Mouse (Mus musculus) limb, embryonic 15.5 days (tissue): ENCODE data around the gene Hist2h2bb. TPM values are rescaled to one million over a fixed set of nuclear protein-coding genes. Genes with fewer than 3 reads are reported as not detected.
"Not testable (repeated sequence)": the region's sequence is repeated elsewhere in the genome, so short reads cannot be mapped to it uniquely, and the experiment has no call there.

Source experiments
- ATAC-seq: fragments of 200-750 bp; cut with Nextera tagmentation; 2 replicates; pipeline ENCODE4 v1.8.0; 2017; ENCODE audit warnings: low read depth, moderate TSS enrichment; ENCODE audit not compliant: insufficient number of reproducible peaks, low FRiP score, low TSS enrichment
- H3K27ac ChIP-seq: fragments of 300-500 bp; sonication (generic); 2 replicates; pipeline ENCODE4 v1.5.1; 2015; ENCODE audit warnings: moderate library complexity, mild to moderate bottlenecking, inconsistent platforms
- H3K27me3 ChIP-seq: fragments of 300-500 bp; sonication (generic); 2 replicates; pipeline ENCODE4 v1.6.1; 2015; ENCODE audit warnings: inconsistent platforms
- H3K36me3 ChIP-seq: fragments of 300-500 bp; sonication (generic); 2 replicates; pipeline ENCODE4 v1.6.1; 2015; ENCODE audit warnings: inconsistent platforms
- H3K4me1 ChIP-seq: fragments of 300-500 bp; sonication (generic); 2 replicates; pipeline ENCODE4 v1.6.1; 2015; ENCODE audit warnings: inconsistent platforms
- H3K4me2 ChIP-seq: fragments of 300-500 bp; sonication (generic); 2 replicates; pipeline ENCODE4 v1.6.1; 2015; ENCODE audit warnings: mild to moderate bottlenecking, inconsistent platforms
- H3K4me3 ChIP-seq: fragments of 300-500 bp; sonication (generic); 2 replicates; pipeline ENCODE4 v1.5.1; 2015; ENCODE audit warnings: mild to moderate bottlenecking, inconsistent platforms
- H3K9ac ChIP-seq: fragments of 300-500 bp; sonication (generic); 2 replicates; pipeline ENCODE4 v1.6.1; 2015; ENCODE audit warnings: inconsistent platforms
- H3K9me3 ChIP-seq: fragments of 300-500 bp; sonication (generic); 2 replicates; pipeline ENCODE4 v1.6.1; 2016; ENCODE audit warnings: inconsistent platforms
- WGBS: fragments of 180-500 bp; shearing (Covaris S2); methylation state at CpG from one replicate; pipeline ENCODE4 v1.1.7; 2015; 5-methylcytosine and 5-hydroxymethylcytosine counted together
- polyA plus RNA-seq: library from polyadenylated mRNA; unstranded; fragments of >200 nt; fragmentation: Nextera tagmentation; extraction: Ambion mirVana; gene quantifications from 2 replicates; pipeline ENCODE4 v1.2.1, GENCODE M21; 2015

Gene Hist2h2bb
- polyA plus RNA-seq, 1 experiment from 2014 or later, result 10.7 TPM

GRCm38 (mm10) chr3:96268776-96269378 lies 675 bp upstream of the Hist2h2bb start:
- peak overlapping the region; percentile 96 for H3K27ac ChIP-seq
- 0 out of 2 replicates have a peak overlapping the region, but pooled peaks have one; percentile 20 for H3K9ac ChIP-seq
- H3K4me1 ChIP-seq, result peaks cover 19% of the 10 kb centered on the region
- peak overlapping the region; percentile 52 for H3K4me3 ChIP-seq
- peak overlapping the region; percentile 60 for H3K4me2 ChIP-seq
- ATAC-seq, result peak; percentile 7; the same call in 1 of the 2 replicates
- not testable (repeated sequence) for H3K27me3 ChIP-seq, H3K9me3 ChIP-seq, H3K36me3 ChIP-seq
- WGBS, result 0% methylated on average over 12 of the region's 44 CpGs

GRCm38 (mm10) chr3:96273591-96274465 lies 4.3 kb downstream of the Hist2h2bb start:
- Histone ChIP-seq H3K27ac (no peak overlapping the region), H3K4me2 (no peak overlapping the region), H3K9ac (no peak overlapping the region), H3K27me3 (no peaks in the 10 kb centered on the region), H3K4me1 (peaks cover 8% of the 10 kb centered on the region; the same call in 1 of the 2 replicates), H3K4me3 (no peak overlapping the region), H3K9me3 (no peaks in the 10 kb centered on the region), H3K36me3 (no peaks in the 10 kb centered on the region)
- WGBS, result 88% methylated on average over 17 of the region's 17 CpGs
- no peak for ATAC-seq

DNA sequence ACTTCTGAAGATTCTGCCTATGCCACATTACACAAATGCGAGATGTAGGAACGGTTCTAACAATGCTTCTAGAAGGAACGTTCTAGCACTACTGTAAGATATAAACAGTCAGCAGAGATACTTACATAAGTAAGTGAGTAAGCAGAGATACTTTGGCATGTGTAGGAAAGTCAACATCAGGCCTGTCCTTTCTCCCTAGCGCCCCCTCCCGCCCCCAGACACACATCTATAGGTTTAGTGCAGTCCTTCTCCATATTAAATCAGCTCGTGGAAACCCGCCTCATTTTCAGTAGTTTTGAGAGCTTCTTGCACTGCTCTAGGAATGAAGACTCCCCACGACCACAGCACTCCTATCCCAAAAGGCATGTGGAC lies 7.9 kb downstream of the Hist2h2bb start:
- ATAC-seq, result no peak; the same call in 1 of the 2 replicates
- H3K27ac ChIP-seq, result peak overlapping the region; percentile 83
- WGBS, result 15% methylated on average over 8 of the region's 8 CpGs

GRCm38 (mm10) chr3:96277800-96278624 lies 8.5 kb downstream of the Hist2h2bb start:
- peak overlapping the region; percentile 92 for H3K27ac ChIP-seq
- peak overlapping the region; percentile 85 for H3K4me2 ChIP-seq
- H3K4me1 ChIP-seq, result peaks cover 4% of the 10 kb centered on the region; the same call in 1 of the 2 replicates
- under 1% methylated on average over 49 of the region's 49 CpGs for WGBS
- peaks cover 4% of the 10 kb centered on the region; the same call in 1 of the 2 replicates for H3K27me3 ChIP-seq
- H3K9me3 ChIP-seq, result no peaks in the 10 kb centered on the region
- H3K9ac ChIP-seq, result peak overlapping the region; percentile 53
- peak overlapping the region; percentile 56 for H3K4me3 ChIP-seq
- H3K36me3 ChIP-seq, result no peaks in the 10 kb centered on the region
- ATAC-seq, result peak; percentile 94

More for the DNA sequence above, 7.9 kb downstream of the Hist2h2bb start:
- Histone ChIP-seq H3K4me2 (peak overlapping the region; percentile 85), H3K36me3 (no peaks in the 10 kb centered on the region), H3K27me3 (peaks cover 4% of the 10 kb centered on the region; the same call in 1 of the 2 replicates), H3K4me1 (peaks cover 4% of the 10 kb centered on the region; the same call in 1 of the 2 replicates), H3K9ac (peak overlapping the region; percentile 53; the same call in 1 of the 2 replicates), H3K9me3 (no peaks in the 10 kb centered on the region), H3K4me3 (peak overlapping the region; percentile 56)

GRCm38 (mm10) chr3:96280660-96281059 lies 11.1 kb downstream of the Hist2h2bb start:
- Histone ChIP-seq H3K27ac (no peak overlapping the region), H3K27me3 (peaks cover 13% of the 10 kb centered on the region; the same call in 1 of the 2 replicates), H3K9ac (no peak overlapping the region), H3K36me3 (no peaks in the 10 kb centered on the region), H3K4me2 (no peak overlapping the region), H3K4me3 (no peak overlapping the region), H3K9me3 (no peaks in the 10 kb centered on the region), H3K4me1 (peaks cover 4% of the 10 kb centered on the region; the same call in 1 of the 2 replicates)
- no peak for ATAC-seq
- WGBS, result 54% methylated on average over 6 of the region's 6 CpGs

- H3K4me1 ChIP-seq, result no peaks in the 10 kb centered on the region
- 0 out of 2 replicates have a peak overlapping the region, but pooled peaks have one; percentile 5 for H3K4me2 ChIP-seq
- ATAC-seq, result no peak
- no peak overlapping the region for H3K27ac ChIP-seq
- H3K36me3 ChIP-seq, result no peaks in the 10 kb centered on the region
- no peak overlapping the region for H3K9ac ChIP-seq
- H3K4me3 ChIP-seq, result no peak overlapping the region
- H3K27me3 ChIP-seq, result peaks cover 13% of the 10 kb centered on the region; the same call in 1 of the 2 replicates
- 21% methylated on average over 4 of the region's 4 CpGs for WGBS
- no peaks in the 10 kb centered on the region for H3K9me3 ChIP-seq
Observed at GRCm38 (mm10) chr3:96284457-96284856, 14.9 kb downstream of the Hist2h2bb start.

GRCm38 (mm10) chr3:96287334-96287733 lies 17.8 kb downstream of the Hist2h2bb start:
- ATAC-seq, H3K9me3 ChIP-seq, H3K27ac ChIP-seq, H3K36me3 ChIP-seq, H3K4me1 ChIP-seq, H3K4me2 ChIP-seq, H3K4me3 ChIP-seq, H3K9ac ChIP-seq, H3K27me3 ChIP-seq: not testable (repeated sequence)
- WGBS, result 90% methylated on average over 11 of the region's 11 CpGs

GRCm38 (mm10) chr3:96289201-96289600 lies 19.6 kb downstream of the Hist2h2bb start:
- Histone ChIP-seq H3K4me3 (no peak overlapping the region), H3K9me3 (no peaks in the 10 kb centered on the region), H3K27me3 (0 out of 2 replicates have a peak, but pooled peaks cover 2% of the 10 kb centered on the region), H3K27ac (no peak overlapping the region), H3K4me1 (no peaks in the 10 kb centered on the region), H3K36me3 (no peaks in the 10 kb centered on the region), H3K4me2 (no peak overlapping the region), H3K9ac (no peak overlapping the region)
- no peak for ATAC-seq
- WGBS, result 66% methylated on average over 3 of the region's 3 CpGs

DNA sequence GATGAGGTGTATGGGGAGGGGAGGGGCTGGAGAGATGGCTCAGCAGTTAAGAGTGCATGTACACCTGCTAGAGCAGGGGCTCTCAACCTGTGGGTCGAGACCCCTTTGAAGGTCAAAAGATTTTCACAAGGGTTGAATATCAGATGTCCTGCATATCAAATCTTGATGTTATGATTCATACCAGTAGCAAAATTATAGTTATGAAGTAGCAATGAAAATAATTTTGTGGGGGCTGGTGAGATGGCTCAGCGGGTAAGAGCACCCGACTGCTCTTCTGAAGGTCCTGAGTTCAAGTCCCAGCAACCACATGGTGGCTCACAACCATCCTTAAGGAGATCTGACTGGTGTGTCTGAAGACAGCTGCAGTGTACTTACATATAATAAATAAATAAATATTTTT lies 21.2 kb downstream of the Hist2h2bb start:
- 92% methylated on average over 3 of the region's 3 CpGs for WGBS
- H3K9ac ChIP-seq, H3K27ac ChIP-seq, ATAC-seq, H3K4me3 ChIP-seq, H3K27me3 ChIP-seq, H3K9me3 ChIP-seq, H3K36me3 ChIP-seq, H3K4me2 ChIP-seq, H3K4me1 ChIP-seq: not testable (repeated sequence)

DNA sequence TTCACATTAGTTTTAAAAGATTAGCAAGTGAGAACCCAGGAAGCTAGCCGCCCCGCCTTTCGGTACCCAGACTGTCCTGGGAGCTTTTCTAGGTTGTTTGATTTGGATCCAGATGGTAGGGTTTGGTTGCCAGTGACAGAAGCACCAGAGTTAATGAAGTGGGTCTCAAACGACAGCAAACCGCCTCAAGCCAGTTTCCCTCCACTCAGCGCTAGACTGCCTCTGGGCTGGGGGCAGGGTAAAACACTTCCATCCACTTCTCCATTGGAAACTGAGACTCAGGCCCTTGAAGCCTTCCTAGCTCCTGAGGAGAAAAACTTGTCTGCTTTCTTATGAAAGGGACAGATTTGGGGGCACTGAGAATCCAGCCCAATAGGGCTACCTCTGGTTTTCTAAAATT lies 23.1 kb downstream of the Hist2h2bb start:
- Histone ChIP-seq H3K9ac (no peak overlapping the region), H3K9me3 (no peaks in the 10 kb centered on the region), H3K4me2 (no peak overlapping the region), H3K27ac (no peak overlapping the region), H3K27me3 (no peaks in the 10 kb centered on the region), H3K4me3 (no peak overlapping the region), H3K36me3 (no peaks in the 10 kb centered on the region), H3K4me1 (no peaks in the 10 kb centered on the region)
- WGBS, result 42% methylated on average over 6 of the region's 6 CpGs
- ATAC-seq, result no peak

- H3K9me3 ChIP-seq, result no peaks in the 10 kb centered on the region
- no peak for ATAC-seq
- H3K4me2 ChIP-seq, result no peak overlapping the region
- H3K36me3 ChIP-seq, result no peaks in the 10 kb centered on the region
- no peak overlapping the region for H3K27ac ChIP-seq
- H3K9ac ChIP-seq, result no peak overlapping the region
- no peaks in the 10 kb centered on the region for H3K4me1 ChIP-seq
- H3K27me3 ChIP-seq, result no peaks in the 10 kb centered on the region
- WGBS, result 52% methylated on average over 5 of the region's 5 CpGs
- no peak overlapping the region for H3K4me3 ChIP-seq
Observed at GRCm38 (mm10) chr3:96293368-96293767, 23.8 kb downstream of the Hist2h2bb start.
